Mouse (Mus musculus): Measurements from ENCODE around the gene Ptprd. TPM values are rescaled to one million over a fixed set of nuclear protein-coding genes. Genes with fewer than 3 reads are reported as not detected.

Ptprd gene
- polyA plus RNA-seq, 1 experiment from 2014 or later, result 12.9 TPM

DNA sequence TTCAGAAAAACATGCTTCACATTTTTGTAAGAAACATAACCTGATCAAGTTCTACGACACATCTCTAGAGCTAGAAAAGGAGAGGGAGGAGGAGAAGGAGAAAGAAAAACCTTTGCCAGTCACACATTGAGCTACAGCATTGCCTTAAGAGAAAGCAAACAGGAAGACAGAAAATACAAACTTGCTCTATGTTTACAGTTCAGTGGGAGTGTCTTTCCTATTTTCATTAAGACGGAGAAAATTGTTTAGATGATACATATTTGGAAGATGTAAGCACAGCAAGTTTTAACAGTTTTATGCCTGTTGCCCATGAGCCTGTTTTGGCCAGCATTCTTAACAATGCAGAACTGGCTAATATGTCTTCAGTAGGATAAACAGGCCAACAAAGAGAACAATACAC lies 1426.4 kb downstream of the Ptprd start:
- ATAC-seq, result no peak
- Histone ChIP-seq H3K9me3 (no peaks in the 10 kb centered on the region), H3K4me3 (replicated peaks) (no peak overlapping the region), H3K27ac (no peak overlapping the region), H3K4me1 (replicated peaks) (no peaks in the 10 kb centered on the region), H3K9ac (no peak overlapping the region), H3K36me3 (no peaks in the 10 kb centered on the region), H3K27me3 (replicated peaks) (no peaks in the 10 kb centered on the region), H3K4me2 (replicated peaks) (no peak overlapping the region)
- WGBS, result 56% methylated on average over 2 of the region's 2 CpGs

DNA sequence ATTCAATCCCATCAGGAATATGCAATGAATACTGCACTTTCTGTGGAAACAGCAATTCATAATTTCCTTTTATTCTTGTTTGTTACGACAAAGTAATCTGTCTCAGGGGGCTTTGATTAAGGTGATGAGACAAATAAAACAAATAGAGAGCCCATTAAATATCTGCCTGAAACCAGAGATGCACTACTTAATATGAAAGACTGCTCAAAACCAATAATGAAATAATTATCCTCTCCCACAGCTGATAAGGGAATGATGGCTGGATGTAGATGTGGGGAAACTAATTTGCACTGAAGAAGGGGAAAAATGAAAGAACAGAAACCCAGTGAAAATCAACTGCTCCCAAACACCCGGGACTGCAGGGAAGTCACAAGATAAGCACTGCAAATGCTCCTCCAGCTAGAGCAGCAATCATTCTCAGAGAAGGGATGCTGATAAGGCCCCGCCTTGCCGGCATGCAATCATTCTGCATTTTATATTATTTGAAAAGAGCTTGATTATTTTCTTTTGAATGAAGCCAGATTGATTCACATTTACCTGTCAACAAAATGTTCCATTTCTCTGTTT lies 1432.1 kb downstream of the Ptprd start:
- no peaks in the 10 kb centered on the region for H3K36me3 ChIP-seq
- WGBS, result 61% methylated on average over 4 of the region's 4 CpGs
- H3K4me3 ChIP-seq (replicated peaks), result no peak overlapping the region
- H3K27me3 ChIP-seq (replicated peaks), result no peaks in the 10 kb centered on the region
- H3K9me3 ChIP-seq, result no peaks in the 10 kb centered on the region
- ATAC-seq, result no peak
- H3K4me2 ChIP-seq (replicated peaks), result no peak overlapping the region
- H3K27ac ChIP-seq, result no peak overlapping the region
- no peaks in the 10 kb centered on the region for H3K4me1 ChIP-seq (replicated peaks)
- H3K9ac ChIP-seq, result no peak overlapping the region

DNA sequence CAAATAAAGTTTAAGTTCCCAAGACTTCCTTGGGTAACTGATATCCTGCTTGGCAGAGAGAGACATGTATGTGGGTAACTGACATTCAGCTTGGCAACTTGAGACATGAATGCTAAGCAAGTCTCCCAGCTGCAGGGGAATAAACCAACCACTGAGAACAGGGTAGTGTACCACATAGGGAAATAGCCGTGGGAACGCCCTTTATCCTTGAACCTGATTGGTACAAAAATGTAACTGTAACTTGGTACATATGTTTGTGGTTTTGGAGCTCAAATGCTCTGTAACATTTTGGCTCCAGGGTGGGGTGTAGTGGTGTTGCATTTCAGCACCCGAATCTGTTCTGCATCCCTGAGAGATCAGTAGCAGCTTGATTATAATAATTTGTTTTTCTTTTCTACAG lies 1444.8 kb downstream of the Ptprd start:
- Histone ChIP-seq H3K4me2 (replicated peaks) (no peak overlapping the region), H3K9ac (no peak overlapping the region), H3K4me3 (replicated peaks) (no peak overlapping the region), H3K27me3 (replicated peaks) (no peaks in the 10 kb centered on the region), H3K4me1 (replicated peaks) (no peaks in the 10 kb centered on the region), H3K36me3 (no peaks in the 10 kb centered on the region), H3K9me3 (no peaks in the 10 kb centered on the region), H3K27ac (no peak overlapping the region)
- ATAC-seq, result no peak
- WGBS, result 79% methylated on average over 3 of the region's 3 CpGs

DNA sequence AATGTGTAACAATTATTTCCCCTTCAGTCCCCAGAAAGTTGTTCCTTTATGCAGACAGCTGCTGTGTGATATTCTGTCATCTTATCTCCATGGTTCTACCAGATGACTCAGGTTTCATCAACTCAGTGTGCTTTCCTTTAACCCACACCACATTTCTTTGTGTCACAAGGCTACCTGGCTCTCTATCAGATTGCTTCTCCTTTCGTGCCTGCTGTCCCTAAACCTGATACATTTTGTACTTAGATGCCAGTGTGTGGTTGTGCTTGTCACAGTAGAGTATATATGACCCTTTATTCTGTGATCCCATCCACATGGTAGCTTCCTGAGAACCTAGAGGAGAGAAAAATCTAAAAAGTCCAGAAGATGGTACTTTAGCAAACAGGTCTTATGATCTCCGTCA lies 1445.3 kb downstream of the Ptprd start:
- no peaks in the 10 kb centered on the region for H3K36me3 ChIP-seq
- no peak overlapping the region for H3K9ac ChIP-seq
- 84% methylated on average over 2 of the region's 2 CpGs for whole genome bisulfite sequencing
- ATAC-seq, result no peak
- H3K4me1 ChIP-seq (replicated peaks), result no peaks in the 10 kb centered on the region
- H3K4me3 ChIP-seq (replicated peaks), result no peak overlapping the region
- H3K27me3 ChIP-seq (replicated peaks), result no peaks in the 10 kb centered on the region
- H3K27ac ChIP-seq, result no peak overlapping the region
- no peak overlapping the region for H3K4me2 ChIP-seq (replicated peaks)
- H3K9me3 ChIP-seq, result no peaks in the 10 kb centered on the region

DNA sequence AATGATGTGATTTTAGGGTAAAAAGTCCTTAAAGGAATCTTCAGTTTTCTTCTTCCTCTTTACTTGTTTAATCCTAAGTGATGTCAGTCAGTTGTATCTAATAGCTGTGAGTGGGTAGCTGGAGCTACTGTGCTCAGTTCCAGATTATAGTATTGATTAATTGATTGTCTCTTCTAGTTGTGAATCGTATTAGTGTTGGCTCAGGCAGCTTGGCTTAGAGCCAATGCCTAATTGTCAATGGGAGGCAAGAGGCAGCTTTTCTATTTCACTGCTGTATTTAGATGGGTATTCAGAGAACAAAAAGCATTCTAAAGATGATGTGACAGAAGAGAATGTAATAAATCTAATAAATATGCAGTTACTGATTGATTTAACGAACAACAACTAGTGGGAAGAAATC lies 1461.1 kb downstream of the Ptprd start:
- H3K36me3 ChIP-seq, result no peaks in the 10 kb centered on the region
- H3K27ac ChIP-seq, result no peak overlapping the region
- H3K27me3 ChIP-seq (replicated peaks), result no peaks in the 10 kb centered on the region
- no peak for ATAC-seq
- 53% methylated on average over 2 of the region's 2 CpGs for WGBS
- no peak overlapping the region for H3K4me3 ChIP-seq (replicated peaks)
- H3K9me3 ChIP-seq, result no peaks in the 10 kb centered on the region
- no peaks in the 10 kb centered on the region for H3K4me1 ChIP-seq (replicated peaks)
- H3K4me2 ChIP-seq (replicated peaks), result no peak overlapping the region
- no peak overlapping the region for H3K9ac ChIP-seq

DNA sequence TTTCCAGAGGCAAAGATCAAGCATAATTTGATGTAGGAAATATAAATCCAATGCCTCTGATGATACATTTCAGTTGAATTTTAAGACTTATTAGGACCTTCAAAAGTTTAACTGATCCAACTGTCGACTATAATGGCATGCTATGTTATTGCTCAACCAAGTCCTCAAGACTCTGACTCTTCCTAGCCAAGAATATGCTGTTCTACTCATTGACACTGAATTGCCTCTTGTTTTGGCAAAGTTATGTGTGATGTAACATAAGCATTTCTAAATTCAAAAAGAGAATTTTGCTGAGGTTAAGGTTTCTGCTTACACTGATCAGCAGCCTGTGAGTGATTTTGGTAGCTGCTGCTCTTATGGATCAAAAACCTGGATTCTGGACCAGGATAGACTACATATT lies 1475.9 kb downstream of the Ptprd start:
- no peaks in the 10 kb centered on the region for H3K36me3 ChIP-seq
- no peak overlapping the region for H3K27ac ChIP-seq
- H3K4me2 ChIP-seq (replicated peaks), result no peak overlapping the region
- H3K9ac ChIP-seq, result no peak overlapping the region
- 51% methylated on average over 1 of the region's 1 CpGs for WGBS
- no peaks in the 10 kb centered on the region for H3K4me1 ChIP-seq (replicated peaks)
- no peaks in the 10 kb centered on the region for H3K27me3 ChIP-seq (replicated peaks)
- no peaks in the 10 kb centered on the region for H3K9me3 ChIP-seq
- H3K4me3 ChIP-seq (replicated peaks), result no peak overlapping the region
- ATAC-seq, result no peak

DNA sequence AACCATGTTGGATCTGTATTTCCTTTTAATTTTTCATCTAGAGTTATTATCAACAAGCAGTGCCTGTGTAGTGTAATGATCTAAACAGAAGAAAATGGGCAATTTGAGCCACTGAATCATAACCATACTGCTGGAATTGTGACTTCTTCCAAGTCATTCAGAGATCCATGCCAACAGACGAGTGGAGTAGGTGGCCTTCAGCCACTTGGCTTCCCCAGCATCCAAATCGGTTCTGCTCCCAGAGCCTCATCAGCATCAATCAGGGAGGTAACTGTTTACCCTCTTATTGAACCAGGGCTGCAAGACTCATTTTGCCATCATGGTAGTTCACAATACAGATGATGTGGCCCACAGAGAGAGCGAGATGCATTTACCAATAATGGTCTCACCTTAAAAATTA lies 1536.0 kb downstream of the Ptprd start:
- Histone ChIP-seq H3K36me3 (no peaks in the 10 kb centered on the region), H3K4me1 (replicated peaks) (no peaks in the 10 kb centered on the region), H3K9ac (no peak overlapping the region), H3K27ac (no peak overlapping the region), H3K4me2 (replicated peaks) (no peak overlapping the region), H3K9me3 (no peaks in the 10 kb centered on the region), H3K4me3 (replicated peaks) (no peak overlapping the region), H3K27me3 (replicated peaks) (no peaks in the 10 kb centered on the region)
- no peak for ATAC-seq
- 85% methylated on average over 3 of the region's 3 CpGs for WGBS

DNA sequence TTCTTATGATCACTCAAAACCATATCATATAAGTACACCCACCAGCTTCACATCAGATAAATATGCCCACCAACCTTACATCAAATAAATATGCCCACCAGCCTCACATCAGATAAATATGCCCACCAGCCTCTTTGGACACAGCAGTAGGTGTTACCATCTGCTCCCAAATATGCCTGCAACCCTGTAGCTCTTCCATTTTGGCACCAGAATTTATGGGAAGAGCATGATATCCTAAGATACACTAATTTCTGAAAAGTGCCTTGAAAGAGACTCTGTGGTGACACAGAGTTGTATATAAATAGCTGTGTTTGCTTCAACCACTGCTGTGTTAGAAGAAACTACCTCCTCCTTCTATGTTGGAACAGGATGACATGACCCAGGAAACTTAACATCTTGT lies 1538.5 kb downstream of the Ptprd start:
- no peaks in the 10 kb centered on the region for H3K27me3 ChIP-seq (replicated peaks)
- no peak overlapping the region for H3K4me3 ChIP-seq (replicated peaks)
- H3K4me1 ChIP-seq (replicated peaks), result no peaks in the 10 kb centered on the region
- no peak for ATAC-seq
- no peak overlapping the region for H3K4me2 ChIP-seq (replicated peaks)
- no peak overlapping the region for H3K9ac ChIP-seq
- no peak overlapping the region for H3K27ac ChIP-seq
- no peaks in the 10 kb centered on the region for H3K36me3 ChIP-seq
- no peaks in the 10 kb centered on the region for H3K9me3 ChIP-seq

DNA sequence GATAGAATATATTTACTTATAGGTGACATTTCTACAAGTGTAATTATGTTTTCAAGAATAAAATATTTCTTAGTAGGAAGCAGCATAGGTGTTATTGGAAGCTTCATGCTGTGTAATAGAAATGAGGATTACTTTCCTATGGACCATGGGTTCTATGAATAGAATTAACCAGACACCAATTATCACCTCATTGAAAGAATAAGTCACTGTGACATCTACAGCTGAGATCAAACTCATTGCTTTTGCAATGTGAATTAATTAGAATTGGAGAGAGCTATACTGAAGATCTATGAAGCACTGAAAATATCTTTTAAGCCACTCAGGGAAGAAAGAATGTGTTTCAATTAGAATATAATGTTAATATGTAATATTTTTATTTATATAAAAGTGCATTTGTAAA lies 1539.1 kb downstream of the Ptprd start:
- H3K4me1 ChIP-seq (replicated peaks), result no peaks in the 10 kb centered on the region
- no peaks in the 10 kb centered on the region for H3K9me3 ChIP-seq
- no peak overlapping the region for H3K4me3 ChIP-seq (replicated peaks)
- no peak overlapping the region for H3K27ac ChIP-seq
- H3K36me3 ChIP-seq, result no peaks in the 10 kb centered on the region
- H3K27me3 ChIP-seq (replicated peaks), result no peaks in the 10 kb centered on the region
- H3K4me2 ChIP-seq (replicated peaks), result no peak overlapping the region
- no peak for ATAC-seq
- no peak overlapping the region for H3K9ac ChIP-seq

DNA sequence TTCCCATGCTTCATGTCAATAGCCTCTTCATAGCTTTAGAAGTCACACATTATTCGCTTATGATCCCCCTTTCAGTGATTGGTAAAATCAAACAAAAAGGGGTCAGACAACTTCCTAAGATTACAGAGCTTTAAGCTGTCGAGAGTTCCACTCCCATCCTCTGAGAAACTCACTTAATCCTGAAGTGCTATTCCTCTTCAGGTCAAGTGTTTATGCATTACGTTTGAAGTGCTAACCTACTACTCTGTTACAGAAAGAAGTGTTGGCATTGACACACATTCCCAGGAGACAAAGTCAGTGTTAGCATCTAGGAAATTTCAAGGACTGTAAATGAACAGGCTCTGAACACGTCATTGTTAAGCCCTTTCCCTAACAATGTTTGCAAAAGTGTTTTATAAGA lies 1550.0 kb downstream of the Ptprd start:
- Histone ChIP-seq H3K4me3 (replicated peaks) (no peak overlapping the region), H3K9ac (no peak overlapping the region)
- 45% methylated on average over 4 of the region's 4 CpGs for WGBS

DNA sequence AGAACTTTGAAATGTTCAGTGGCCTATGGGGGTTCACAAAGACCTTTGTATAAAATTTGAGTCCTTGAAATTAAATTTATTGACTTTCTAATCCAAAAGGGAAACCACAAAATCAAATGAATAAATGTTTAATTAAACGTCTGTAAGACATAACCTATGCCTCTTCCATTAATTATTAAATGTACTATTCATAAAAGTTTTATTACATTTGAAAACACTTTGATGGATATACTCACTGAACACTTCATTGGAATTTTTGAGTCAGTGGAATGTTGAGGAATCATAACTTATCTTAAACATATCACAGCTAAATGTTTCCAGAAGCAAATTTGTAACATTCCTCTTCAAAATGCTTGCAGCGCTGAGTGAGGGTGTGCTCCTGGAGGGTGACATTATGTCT lies 1551.6 kb downstream of the Ptprd start:
- no peak overlapping the region for H3K27ac ChIP-seq
- no peak overlapping the region for H3K9ac ChIP-seq
- H3K4me1 ChIP-seq (replicated peaks), result no peaks in the 10 kb centered on the region
- no peak overlapping the region for H3K4me2 ChIP-seq (replicated peaks)
- no peak for ATAC-seq
- 68% methylated on average over 2 of the region's 2 CpGs for WGBS
- H3K36me3 ChIP-seq, result no peaks in the 10 kb centered on the region
- no peaks in the 10 kb centered on the region for H3K27me3 ChIP-seq (replicated peaks)
- no peak overlapping the region for H3K4me3 ChIP-seq (replicated peaks)
- no peaks in the 10 kb centered on the region for H3K9me3 ChIP-seq

More for the DNA sequence above, 1550.0 kb downstream of the Ptprd start:
- Histone ChIP-seq H3K36me3 (no peaks in the 10 kb centered on the region), H3K4me2 (replicated peaks) (no peak overlapping the region), H3K27me3 (replicated peaks) (no peaks in the 10 kb centered on the region), H3K4me1 (replicated peaks) (no peaks in the 10 kb centered on the region), H3K27ac (no peak overlapping the region), H3K9me3 (no peaks in the 10 kb centered on the region)
- ATAC-seq, result no peak

DNA sequence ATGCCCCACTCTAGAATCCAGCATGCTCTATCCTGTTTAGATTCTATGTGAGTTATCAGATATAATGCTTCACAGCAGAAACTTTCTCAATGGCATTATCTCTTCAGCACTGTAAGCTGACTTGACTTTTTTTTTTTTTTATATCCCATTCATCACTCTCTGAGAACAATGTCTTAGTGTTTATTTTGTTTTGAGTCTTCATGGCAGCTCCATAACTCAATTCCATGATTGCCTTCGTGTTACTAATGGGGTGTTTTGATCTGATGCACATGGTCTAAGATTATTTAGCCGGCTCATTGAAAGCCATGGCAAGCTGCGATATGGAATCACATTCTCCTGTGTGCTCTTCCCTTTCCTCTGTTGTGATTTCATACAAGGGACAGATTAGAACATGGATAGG lies 1555.0 kb downstream of the Ptprd start:
- no peaks in the 10 kb centered on the region for H3K9me3 ChIP-seq
- no peak for ATAC-seq
- no peak overlapping the region for H3K4me2 ChIP-seq (replicated peaks)
- no peak overlapping the region for H3K27ac ChIP-seq
- no peaks in the 10 kb centered on the region for H3K4me1 ChIP-seq (replicated peaks)
- WGBS, result 77% methylated on average over 3 of the region's 3 CpGs
- H3K9ac ChIP-seq, result no peak overlapping the region
- no peaks in the 10 kb centered on the region for H3K27me3 ChIP-seq (replicated peaks)
- H3K4me3 ChIP-seq (replicated peaks), result no peak overlapping the region
- H3K36me3 ChIP-seq, result no peaks in the 10 kb centered on the region

DNA sequence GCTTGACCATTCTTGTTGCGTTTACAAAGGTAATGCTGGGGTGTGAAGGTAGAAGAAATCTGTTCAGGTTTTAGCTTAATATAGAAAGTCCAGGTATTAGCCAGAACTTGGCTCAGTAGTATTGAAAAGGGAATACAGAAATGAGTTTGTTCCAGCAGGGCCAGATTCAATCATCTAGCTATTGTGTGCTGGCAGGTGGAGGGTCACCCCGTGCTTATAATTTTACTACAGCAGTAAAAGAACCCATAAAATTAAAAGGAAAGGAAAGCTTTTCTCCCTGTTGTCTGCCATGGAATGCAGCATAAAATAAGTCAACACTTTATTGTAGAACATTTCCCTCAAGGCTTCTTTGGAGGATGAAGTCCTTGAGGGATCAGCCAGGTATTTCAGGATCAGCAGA lies 1558.8 kb downstream of the Ptprd start:
- Histone ChIP-seq H3K27ac (no peak overlapping the region), H3K36me3 (no peaks in the 10 kb centered on the region), H3K9me3 (no peaks in the 10 kb centered on the region), H3K9ac (no peak overlapping the region), H3K4me1 (replicated peaks) (no peaks in the 10 kb centered on the region), H3K4me2 (replicated peaks) (no peak overlapping the region), H3K4me3 (replicated peaks) (no peak overlapping the region), H3K27me3 (replicated peaks) (no peaks in the 10 kb centered on the region)
- ATAC-seq, result no peak
- 76% methylated on average over 2 of the region's 2 CpGs for WGBS

DNA sequence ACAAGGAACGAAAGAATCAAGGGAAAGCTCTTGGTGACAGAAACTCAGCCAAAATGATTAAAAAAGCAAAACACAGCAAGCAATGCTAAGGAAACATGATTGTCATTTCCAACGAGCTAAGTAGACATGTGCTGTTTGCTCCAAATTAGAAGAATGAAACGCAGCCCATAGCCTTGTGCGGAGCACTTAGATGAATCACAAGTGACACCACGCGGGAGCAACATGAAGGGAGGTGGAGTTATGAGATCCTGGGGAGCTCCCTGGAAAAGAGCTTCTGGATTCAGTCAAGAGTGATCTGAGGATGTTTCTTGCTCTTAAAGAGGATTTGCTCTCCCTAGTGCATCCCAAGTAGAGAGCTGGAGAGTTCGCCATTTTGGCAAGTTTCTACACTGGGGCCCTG lies 1590.0 kb downstream of the Ptprd start:
- no peak overlapping the region for H3K4me2 ChIP-seq (replicated peaks)
- no peaks in the 10 kb centered on the region for H3K9me3 ChIP-seq
- H3K9ac ChIP-seq, result no peak overlapping the region
- H3K27me3 ChIP-seq (replicated peaks), result no peaks in the 10 kb centered on the region
- H3K4me3 ChIP-seq (replicated peaks), result no peak overlapping the region
- no peak for ATAC-seq
- H3K4me1 ChIP-seq (replicated peaks), result no peaks in the 10 kb centered on the region
- no peaks in the 10 kb centered on the region for H3K36me3 ChIP-seq
- 61% methylated on average over 7 of the region's 7 CpGs for WGBS
- H3K27ac ChIP-seq, result no peak overlapping the region

Measured in intestine, embryonic 15.5 days (tissue).